Mouse (Mus musculus): ENCODE results near the gene Cfap97d2.

The Cfap97d2 gene

GRCm38 (mm10) chr8:13687101-13687717, 18.5 kb upstream of the Cfap97d2 start:
- no peak for DNase-seq (ENCODE audit: low read depth, low spot score)

DNA sequence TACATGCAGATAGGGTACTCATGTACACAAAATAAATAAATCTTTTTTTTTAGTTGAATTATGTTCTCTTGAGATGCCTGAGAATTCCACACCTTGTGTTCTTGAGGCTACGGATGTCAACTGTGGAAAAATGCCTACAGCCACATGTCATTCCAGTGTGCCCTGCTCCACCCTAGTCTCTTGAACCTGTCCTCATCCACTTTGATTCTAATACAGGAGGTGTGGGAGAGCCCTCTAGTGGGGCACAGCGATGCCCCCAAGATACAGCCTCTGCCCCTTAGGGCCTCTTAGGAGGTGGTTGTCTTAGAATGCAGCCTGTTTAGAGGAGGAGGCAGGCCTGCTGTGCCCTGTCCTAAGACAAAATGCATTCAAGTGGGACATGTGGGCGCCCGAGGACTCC, 17.7 kb upstream of the Cfap97d2 start:
- no peak for DNase-seq (ENCODE audit: low read depth, low spot score)

GRCm38 (mm10) chr8:13688461-13688860, 17.2 kb upstream of the Cfap97d2 start:
- DNase-seq (ENCODE audit: low read depth, low spot score), result no peak

DNA sequence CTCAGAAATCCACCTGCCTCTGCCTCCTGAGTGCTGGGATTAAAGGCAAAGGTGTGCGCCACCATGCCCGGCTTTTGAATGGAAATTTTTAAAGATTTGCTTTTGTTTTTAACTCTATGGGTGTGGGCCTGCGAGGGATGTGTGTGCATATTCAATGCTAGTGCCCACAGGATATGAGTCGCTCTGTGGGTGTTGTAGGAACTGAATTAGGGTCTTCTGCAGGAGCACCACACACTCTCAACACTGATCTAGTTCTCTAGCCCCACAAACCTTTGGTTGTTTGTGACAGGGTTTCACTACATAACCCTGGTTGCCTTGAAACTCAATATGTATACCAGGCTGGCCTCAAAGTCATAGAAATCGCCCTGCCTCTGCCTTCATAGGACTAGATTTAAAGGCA, 16.4 kb upstream of the Cfap97d2 start:
- no peak for DNase-seq (ENCODE audit: low read depth, low spot score)

DNA sequence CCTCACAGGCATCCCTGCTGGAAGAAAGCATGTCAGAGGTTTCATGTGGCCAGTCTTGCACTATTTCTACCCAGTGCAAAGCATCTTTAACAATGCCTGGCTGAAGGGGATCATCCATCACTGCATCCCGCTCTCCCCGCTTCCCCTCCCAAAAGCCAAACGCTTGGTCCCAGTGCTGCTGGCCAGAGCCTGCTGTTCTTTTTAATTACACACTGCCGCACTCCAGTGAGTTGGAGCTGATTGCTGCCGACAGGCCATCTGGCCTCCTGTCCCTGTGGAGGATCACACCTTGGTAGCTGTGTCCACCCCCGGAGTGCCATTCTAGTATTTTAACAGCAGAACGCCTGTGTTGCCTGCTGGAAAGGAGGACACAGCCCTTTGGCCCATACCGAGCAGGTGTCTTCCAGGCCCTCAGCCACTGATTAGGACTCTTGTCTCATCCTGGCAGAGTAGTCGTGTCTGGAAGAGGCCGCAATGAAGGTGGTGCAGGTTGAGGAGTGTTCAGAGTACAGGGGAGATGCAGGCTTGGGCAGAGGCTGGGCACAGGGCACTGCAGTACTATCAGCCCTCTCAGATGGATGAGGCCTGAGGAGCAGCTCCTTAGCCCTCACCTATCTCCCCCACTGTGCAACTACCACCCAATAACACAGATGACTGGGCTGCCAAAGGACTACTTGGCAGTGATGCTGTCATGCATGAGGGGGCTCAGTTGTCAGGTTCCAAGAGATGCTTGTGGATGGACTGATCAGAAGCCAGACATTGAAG, 13.2 kb upstream of the Cfap97d2 start:
- no peak for DNase-seq (ENCODE audit: low read depth, low spot score)

DNA sequence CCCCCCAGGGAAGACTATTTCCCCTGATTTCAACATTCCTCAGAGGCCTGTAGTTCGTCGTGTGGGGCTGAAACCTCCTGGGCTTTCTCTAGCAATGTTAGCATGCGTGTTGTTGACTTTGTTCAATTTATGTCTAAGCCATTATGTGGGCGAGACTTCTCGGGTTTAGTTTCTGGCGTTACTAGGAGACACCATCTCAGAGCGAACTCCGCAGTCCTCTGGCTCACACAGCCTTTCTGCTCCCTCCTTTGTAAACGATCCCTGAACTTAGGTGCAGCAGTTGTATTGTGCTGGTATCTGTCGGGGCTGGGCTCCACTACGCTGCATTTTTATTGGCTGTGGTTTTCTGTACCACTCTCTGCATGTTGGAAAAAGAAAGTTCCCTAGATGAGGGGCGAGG, 11.0 kb upstream of the Cfap97d2 start:
- DNase-seq (ENCODE audit: low read depth, low spot score), result no peak

- no peak for DNase-seq (ENCODE audit: low read depth, low spot score)
These were observed 10.4 kb upstream of the Cfap97d2 start for GRCm38 (mm10) chr8:13695203-13695867.

DNA sequence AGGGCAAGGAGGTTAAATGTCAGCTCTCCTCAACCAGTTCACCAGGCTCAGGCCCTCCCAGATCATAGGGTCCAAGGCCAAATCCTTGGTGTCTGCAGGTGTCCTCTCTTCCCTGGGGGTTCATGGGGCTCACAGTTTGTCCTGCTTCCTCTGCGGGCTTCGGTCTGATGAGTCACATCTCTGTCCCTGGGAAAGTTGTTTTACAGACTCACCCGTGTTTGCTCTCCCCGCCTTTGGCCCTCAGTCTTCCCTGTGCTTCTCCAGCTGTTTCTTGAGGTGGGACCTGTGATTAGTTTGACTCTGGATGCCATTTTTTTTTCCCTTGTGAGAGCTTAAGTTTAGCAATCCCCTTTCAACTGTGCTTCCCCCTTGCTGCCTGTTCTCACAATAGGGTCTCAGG, 9.5 kb upstream of the Cfap97d2 start:
- no peak for DNase-seq (ENCODE audit: low read depth, low spot score)

DNA sequence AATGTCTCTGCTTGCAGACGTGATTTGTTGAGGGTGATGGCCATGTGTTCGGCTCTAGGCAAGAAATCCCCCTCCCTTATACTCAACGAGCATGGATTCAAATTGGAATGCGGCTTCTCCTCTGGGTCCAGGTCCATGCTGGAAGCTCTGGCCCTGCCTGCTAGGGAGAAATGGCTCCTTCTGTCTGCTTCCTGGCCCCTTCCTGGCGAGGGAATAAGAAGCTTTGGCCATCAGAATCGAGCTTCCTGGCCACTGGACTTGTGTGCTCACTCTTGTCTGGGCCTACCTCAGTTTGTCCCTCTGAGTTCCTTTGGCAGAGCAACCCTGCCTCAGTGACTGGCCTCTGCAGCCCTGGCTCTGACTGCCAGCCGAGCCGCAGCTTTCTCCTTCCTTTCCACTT, 8.5 kb upstream of the Cfap97d2 start:
- DNase-seq (ENCODE audit: low read depth, low spot score), result no peak

DNA sequence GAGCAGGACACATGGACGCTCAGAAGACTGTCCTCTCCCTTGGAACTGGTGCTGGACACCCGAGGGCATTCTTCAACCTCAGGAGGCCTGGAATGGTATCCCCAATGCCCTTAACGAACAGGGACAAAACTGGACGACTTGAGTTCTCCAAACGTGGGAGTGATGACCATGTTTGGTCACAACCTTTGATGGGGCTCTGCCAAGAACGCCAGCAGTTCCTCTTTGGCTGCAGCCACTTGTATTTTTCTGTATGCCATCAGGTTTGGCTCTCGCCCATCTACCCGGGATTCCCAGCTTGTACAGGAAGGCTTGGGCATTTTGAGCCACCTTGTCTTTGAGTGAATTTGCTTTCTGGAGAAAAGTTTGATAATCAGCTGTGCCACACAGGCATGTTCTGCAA, 8.0 kb upstream of the Cfap97d2 start:
- DNase-seq (ENCODE audit: low read depth, low spot score), result no peak

DNA sequence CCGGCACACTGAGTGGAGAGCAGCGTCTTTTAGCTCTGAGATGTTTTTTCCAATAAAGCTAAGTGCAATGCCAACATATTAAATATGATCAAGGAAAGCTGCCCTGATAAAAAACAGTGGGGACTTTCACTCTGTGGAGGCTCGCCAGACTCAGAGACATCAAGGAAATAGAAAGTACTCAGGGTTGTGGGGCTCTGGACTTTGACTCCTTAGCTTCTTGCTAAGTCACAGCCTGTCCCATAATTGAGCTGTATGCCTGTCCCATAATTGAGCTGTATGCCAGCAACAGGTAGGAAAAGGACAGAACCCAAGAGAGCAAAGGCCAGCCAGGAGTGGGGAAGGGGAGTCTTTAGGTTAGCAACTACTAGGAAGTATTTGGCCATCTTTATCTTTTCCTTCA, 7.4 kb upstream of the Cfap97d2 start:
- DNase-seq (ENCODE audit: low read depth, low spot score), result no peak

- DNase-seq (ENCODE audit: low read depth, low spot score), result no peak
These were observed 6.3 kb upstream of the Cfap97d2 start for GRCm38 (mm10) chr8:13699323-13699949.

DNA sequence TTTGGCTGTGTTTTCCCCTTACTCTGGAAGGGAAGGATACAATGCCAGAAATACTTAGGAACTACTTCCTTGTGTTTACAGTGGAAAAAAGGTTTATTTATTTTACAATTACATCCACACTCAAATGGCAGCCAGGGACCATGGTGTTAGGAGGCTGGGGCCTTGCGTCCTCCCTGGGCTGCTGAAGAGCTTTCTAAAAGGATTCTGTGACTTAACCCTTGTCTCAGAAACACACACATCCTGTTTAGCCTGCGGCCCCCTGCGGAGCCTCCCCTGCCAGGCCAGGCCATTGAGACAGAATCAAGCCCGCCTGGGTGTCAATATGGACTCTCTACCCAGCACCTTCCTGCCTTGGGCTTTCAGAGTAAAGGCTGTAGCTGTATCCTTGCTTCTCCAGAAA, 2.9 kb upstream of the Cfap97d2 start:
- DNase-seq (ENCODE audit: low read depth, low spot score), result no peak

- DNase-seq (ENCODE audit: low read depth, low spot score), result no peak
These were observed 1.9 kb upstream of the Cfap97d2 start for GRCm38 (mm10) chr8:13703756-13704155.

DNA sequence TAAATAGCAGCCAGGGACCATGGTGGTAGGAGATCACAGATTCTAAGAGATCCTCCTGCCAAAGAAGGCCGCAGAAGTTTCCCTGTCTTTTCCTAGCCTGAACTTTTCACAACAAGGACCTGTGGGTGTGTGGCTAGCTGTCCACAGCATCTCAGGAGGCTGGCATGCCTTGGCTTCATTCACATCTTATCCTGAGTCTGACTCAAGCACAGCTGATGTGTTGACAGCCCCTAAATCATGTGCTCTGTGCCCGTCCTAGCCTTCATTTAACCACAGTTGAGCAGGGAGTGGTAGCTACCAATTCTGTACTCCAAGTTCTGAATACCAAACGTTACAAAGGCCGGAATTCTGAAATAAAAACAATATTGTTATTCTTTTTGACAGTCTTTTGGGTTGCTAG, 1.4 kb upstream of the Cfap97d2 start:
- no peak for DNase-seq (ENCODE audit: low read depth, low spot score)

DNA sequence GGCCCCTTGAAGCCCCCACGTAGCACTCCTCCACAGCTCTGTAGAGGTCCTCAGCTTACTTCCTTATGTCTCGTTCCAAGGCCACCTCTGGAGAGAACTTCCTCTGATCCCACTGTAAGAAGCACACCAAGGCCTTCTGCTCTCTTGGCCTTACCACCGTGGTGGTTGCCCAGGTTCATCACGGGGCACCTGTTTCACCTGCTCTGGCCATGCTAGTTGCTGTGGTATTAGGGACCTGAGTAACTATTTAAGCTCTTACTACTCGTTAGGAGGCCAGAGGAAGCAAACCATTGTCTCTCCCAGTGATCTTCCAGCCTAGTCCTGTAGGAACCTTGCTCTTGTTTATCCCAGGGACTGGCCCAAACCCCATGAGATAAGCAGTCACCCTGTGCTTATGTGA, 1.2 kb downstream of the Cfap97d2 start:
- DNase-seq (ENCODE audit: low read depth, low spot score), result no peak

DNA sequence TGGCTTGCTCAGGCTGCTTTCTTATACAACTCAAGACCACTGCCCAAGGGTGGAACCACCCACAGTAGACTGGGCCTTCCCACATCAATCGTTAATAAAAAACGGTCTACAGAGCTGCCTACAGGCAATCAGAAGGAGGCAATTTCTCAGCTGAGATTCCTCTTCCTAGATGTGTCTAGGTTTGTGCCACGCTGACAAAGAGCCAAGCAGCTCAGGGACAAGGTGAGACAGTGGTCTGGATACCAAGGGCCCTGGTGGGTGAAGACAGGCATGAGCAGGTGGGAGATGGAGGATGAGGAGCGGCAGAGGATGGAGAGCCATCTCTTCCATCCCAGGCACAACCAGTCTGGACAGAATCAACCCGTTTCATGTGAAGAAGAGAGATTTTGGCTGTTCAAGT, 2.8 kb downstream of the Cfap97d2 start:
- DNase-seq (ENCODE audit: low read depth, low spot score), result no peak

DNA sequence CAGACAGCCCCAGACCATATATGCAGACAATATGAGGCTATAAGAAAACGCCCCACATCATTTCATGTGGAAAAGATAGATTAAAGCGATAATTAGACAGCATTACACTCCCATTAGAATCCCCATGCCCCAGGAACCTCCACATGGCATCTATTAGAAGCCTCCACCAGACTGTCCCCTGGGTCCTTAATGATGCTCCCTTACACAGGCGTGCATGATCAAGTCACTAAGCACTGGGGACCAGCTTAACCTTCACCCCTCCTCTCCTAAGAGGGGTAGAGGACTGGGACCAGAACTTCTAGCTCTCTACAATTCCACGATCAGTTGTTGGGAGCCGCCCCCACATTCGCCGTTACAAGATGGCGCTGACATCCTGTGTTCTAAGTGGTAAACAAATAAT, 13.3 kb downstream of the Cfap97d2 start:
- DNase-seq (ENCODE audit: low read depth, low spot score), result no peak

DNA sequence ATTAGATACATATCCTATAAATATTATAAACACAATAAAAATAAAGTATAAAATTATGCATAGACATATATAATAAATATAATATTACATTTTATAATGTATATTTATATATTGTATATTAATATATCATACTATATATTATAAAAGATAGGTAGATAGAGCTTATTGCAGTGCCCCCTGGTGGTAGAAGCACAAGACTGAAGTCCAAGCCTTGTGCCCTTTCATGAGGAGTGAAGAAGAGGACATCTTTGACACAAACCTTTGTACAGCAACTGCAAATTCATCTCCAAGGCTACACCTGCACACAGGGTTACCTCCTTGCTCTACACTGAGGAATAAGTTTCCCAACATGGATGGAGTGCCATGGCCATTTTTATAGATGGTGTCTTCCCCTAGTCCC, 20.0 kb downstream of the Cfap97d2 start:
- peak; percentile 13 for DNase-seq (ENCODE audit: low read depth, low spot score)

- no peak for DNase-seq (ENCODE audit: low read depth, low spot score)
These were observed 21.9 kb downstream of the Cfap97d2 start for GRCm38 (mm10) chr8:13727469-13728094.

DNA sequence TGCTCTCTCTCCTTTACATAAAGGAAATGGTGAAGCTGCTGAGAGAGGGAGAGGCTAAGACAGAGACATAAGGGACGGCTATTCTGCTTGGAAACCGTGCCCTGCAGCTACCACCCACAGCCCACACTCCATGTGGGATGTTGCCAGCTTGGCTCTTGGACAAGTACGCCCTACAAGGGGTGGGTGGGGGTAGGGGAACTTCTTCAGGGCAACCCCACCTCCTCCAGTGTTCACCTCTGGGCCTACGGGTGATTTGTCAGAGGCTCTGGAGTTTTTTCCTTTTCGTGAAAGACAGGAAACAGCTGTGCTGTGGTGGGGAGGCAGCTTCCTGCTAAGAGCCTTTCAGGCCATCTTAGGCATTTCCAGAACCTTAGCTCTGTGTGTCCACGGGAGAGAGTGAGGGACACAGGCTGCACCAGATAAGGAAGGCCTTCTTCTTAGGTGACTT, 34.7 kb downstream of the Cfap97d2 start:
- no peak for DNase-seq (ENCODE audit: low read depth, low spot score)

Measured in telencephalon, adult 2 months (tissue).